Mouse (Mus musculus) neural tube, embryonic 10.5 days (tissue): Measurements from ENCODE around the gene Pax7.

Experiments
- DNase-seq: peaks from one replicate; pipeline ENCODE4 v3.0.0-alpha.2; 2017; ENCODE audit warnings: low spot score; ENCODE audit errors: extremely low spot score

The Pax7 gene

GRCm38 (mm10) chr4:139831501-139832230, 1.7 kb downstream of the Pax7 start:
- DNase-seq = peak; percentile 74

GRCm38 (mm10) chr4:139830581-139831387, 2.5 kb downstream of the Pax7 start:
- DNase-seq = no peak

GRCm38 (mm10) chr4:139830053-139830452, 3.3 kb downstream of the Pax7 start:
- DNase-seq = peak; percentile 63

GRCm38 (mm10) chr4:139828871-139829590, 4.3 kb downstream of the Pax7 start:
- DNase-seq = no peak

- no peak for DNase-seq
Observed at GRCm38 (mm10) chr4:139828283-139828678, 5.0 kb downstream of the Pax7 start.

GRCm38 (mm10) chr4:139827501-139828282, 5.6 kb downstream of the Pax7 start:
- DNase-seq = no peak

GRCm38 (mm10) chr4:139826231-139826630, 7.1 kb downstream of the Pax7 start:
- no peak for DNase-seq

GRCm38 (mm10) chr4:139825326-139826112, 7.8 kb downstream of the Pax7 start:
- peak; percentile 57 for DNase-seq

GRCm38 (mm10) chr4:139824572-139825325, 8.6 kb downstream of the Pax7 start:
- DNase-seq = no peak

- peak; percentile 69 for DNase-seq
Observed at GRCm38 (mm10) chr4:139823870-139824472, 9.4 kb downstream of the Pax7 start.

GRCm38 (mm10) chr4:139823138-139823869, 10.0 kb downstream of the Pax7 start:
- peak; percentile 76 for DNase-seq

- DNase-seq = no peak
Observed at GRCm38 (mm10) chr4:139822214-139823137, 10.9 kb downstream of the Pax7 start.

- peak; percentile 83 for DNase-seq
Observed at GRCm38 (mm10) chr4:139821491-139822160, 11.7 kb downstream of the Pax7 start.

- no peak for DNase-seq
Observed at GRCm38 (mm10) chr4:139821071-139821470, 12.3 kb downstream of the Pax7 start.

GRCm38 (mm10) chr4:139819411-139820030, 13.8 kb downstream of the Pax7 start:
- DNase-seq = no peak

- no peak for DNase-seq
Observed at GRCm38 (mm10) chr4:139818163-139818562, 15.2 kb downstream of the Pax7 start.
